Mouse (Mus musculus) limb, embryonic 11.5 days (tissue): Measurements from ENCODE around the gene Kcnj12. TPM values are rescaled to one million over a fixed set of nuclear protein-coding genes. Genes with fewer than 3 reads are reported as not detected.

ENCODE experiments used
- ATAC-seq: fragments of 200-750 bp; cut with Nextera tagmentation; 2 replicates; pipeline ENCODE4 v1.8.0; 2017; ENCODE audit warnings: low read depth; ENCODE audit not compliant: insufficient number of reproducible peaks, low FRiP score, low TSS enrichment
- DNase-seq: peaks from one replicate; pipeline ENCODE4 v3.0.0-alpha.2; 2015; ENCODE audit warnings: low spot score
- H3K27ac ChIP-seq: fragments of 300-500 bp; sonication (generic); replicated peaks from 2 replicates; pipeline ENCODE4 v1.5.1; 2014; ENCODE audit warnings: low read depth, mild to moderate bottlenecking, low read length
- H3K27me3 ChIP-seq: fragments of 300-500 bp; sonication (generic); 2 replicates; pipeline ENCODE4 v1.6.1; 2014; ENCODE audit warnings: mild to moderate bottlenecking, low read length, mixed read lengths; ENCODE audit not compliant: control insufficient read depth, insufficient read depth
- H3K36me3 ChIP-seq: fragments of 300-500 bp; sonication (generic); 2 replicates; pipeline ENCODE4 v1.6.1; 2014; ENCODE audit warnings: mild to moderate bottlenecking, low read length, moderate library complexity, mixed read lengths; ENCODE audit not compliant: control insufficient read depth, insufficient read depth
- H3K4me1 ChIP-seq: fragments of 300-500 bp; sonication (generic); 2 replicates; pipeline ENCODE4 v1.6.1; 2014; ENCODE audit warnings: low read length, mixed read lengths; ENCODE audit not compliant: control insufficient read depth, insufficient read depth
- H3K4me2 ChIP-seq: fragments of 300-500 bp; sonication (generic); 2 replicates; pipeline ENCODE4 v1.6.1; 2014; ENCODE audit warnings: low read depth, mild to moderate bottlenecking, moderate library complexity; ENCODE audit not compliant: severe bottlenecking
- H3K4me3 ChIP-seq: fragments of 300-500 bp; sonication (generic); 2 replicates; pipeline ENCODE4 v1.5.1; 2014; ENCODE audit warnings: low read depth, low read length
- H3K9ac ChIP-seq: fragments of 300-500 bp; sonication (generic); 2 replicates; pipeline ENCODE4 v1.6.1; 2014; ENCODE audit warnings: mild to moderate bottlenecking, low read length
- H3K9me3 ChIP-seq: fragments of 300-500 bp; sonication (generic); 2 replicates; pipeline ENCODE4 v1.6.1; 2016; ENCODE audit warnings: low read length; ENCODE audit not compliant: control insufficient read depth
- WGBS: fragments of 180-500 bp; shearing (Covaris S2); extraction: QIAGEN DNeasy Blood & Tissue Kit; methylation state at CpG from one replicate; pipeline ENCODE4 v1.1.7; 2014; 5-methylcytosine and 5-hydroxymethylcytosine counted together
- polyA plus RNA-seq: library from polyadenylated mRNA; unstranded; fragments of >200 nt; fragmentation: Nextera tagmentation; extraction: Ambion mirVana; gene quantifications from 2 replicates; pipeline ENCODE4 v1.2.1, GENCODE M21; 2014

Kcnj12 gene
- polyA plus RNA-seq, 1 experiment from 2014 or later, result 0.08 TPM

DNA sequence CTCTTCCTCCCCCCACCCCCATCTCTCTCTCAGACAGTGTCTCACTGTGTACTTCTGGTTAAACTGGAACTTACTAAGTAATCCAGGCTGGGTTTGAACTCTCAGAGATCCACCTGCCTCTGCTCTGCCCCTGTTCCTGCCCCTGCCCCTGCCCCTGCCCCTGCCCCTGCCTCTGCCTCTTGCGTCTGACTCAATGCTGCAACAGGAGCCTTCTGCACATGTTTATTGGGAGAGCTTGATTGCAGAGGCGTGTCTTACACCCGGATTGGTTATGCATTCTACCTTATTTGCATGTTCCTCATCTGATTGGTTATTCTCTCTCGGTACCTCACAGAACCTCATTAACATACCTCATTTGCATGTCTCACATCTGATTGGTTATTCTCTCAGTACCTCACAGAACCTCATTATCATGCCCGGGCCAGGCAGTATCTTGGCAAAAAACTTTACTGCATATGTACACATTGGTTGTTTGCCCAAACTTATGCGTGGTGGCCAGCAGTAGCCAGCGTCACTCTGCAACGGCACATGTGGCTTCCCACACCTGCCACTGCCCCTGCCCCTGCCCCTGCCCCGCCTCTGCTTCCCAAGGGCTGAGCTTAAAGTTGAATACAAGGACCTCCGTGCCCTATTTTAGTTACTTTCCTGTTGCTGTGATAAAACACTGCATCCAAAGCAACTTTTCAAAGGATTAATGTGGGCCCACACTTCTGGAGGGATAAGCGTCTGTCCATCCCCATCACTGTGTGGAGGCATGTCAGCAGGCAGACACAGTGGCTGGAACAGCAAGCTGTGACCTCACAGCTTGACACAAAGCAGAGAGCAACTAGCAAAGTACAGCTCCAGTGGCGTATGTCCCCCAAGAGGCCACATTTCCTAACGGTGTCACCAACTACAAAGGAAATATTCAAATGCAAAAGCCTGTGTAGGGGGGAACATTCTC is 80.3 kb downstream of the Kcnj12 start:
- Histone ChIP-seq H3K9ac (no peak overlapping the region), H3K9me3 (no peaks in the 10 kb centered on the region), H3K4me2 (no peak overlapping the region), H3K4me3 (no peak overlapping the region), H3K27ac (no peak overlapping the region), H3K4me1 (no peaks in the 10 kb centered on the region), H3K27me3 (no peaks in the 10 kb centered on the region), H3K36me3 (no peaks in the 10 kb centered on the region)
- DNase-seq (no peak), ATAC-seq (no peak)
- WGBS, result 71% methylated on average over 12 of the region's 13 CpGs

DNA sequence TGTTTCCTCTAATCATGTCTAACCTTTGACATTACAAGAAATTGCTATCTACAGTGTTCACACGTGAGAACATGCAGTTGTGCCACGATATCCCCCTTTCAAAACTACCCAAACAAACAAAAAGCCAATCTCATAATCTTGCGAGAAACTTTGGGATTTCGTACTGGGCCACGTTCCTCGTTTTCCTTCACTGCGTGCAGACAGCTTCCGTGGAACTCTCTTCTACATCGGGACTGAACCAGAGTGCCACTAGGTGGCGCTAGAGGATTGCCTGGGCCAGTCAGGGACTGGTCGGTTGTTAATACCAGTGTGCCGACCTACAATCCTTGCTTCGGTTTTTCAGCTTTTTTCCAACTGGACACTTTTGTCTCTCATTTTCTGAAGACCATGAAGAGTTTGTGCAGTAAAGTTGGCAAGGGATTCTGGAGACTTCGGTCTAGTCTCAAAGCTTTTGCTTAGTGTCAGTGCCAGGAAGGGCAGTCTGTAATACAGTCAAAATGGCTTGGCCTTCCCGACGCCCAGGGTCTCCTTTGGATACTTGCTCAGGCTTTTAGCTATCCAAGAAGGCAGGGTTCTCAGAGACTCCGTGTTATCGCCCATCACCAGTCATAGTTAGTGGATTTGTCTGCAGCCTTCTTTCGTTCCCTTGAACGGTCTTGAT is 82.0 kb downstream of the Kcnj12 start:
- Histone ChIP-seq H3K9me3 (no peaks in the 10 kb centered on the region), H3K36me3 (no peaks in the 10 kb centered on the region), H3K27ac (no peak overlapping the region), H3K4me3 (no peak overlapping the region), H3K9ac (no peak overlapping the region), H3K4me2 (no peak overlapping the region), H3K27me3 (no peaks in the 10 kb centered on the region), H3K4me1 (no peaks in the 10 kb centered on the region)
- DNase-seq (peak; percentile 96), ATAC-seq (peak; percentile 67; the same call in 1 of the 2 replicates)
- 23% methylated on average over 20 of the region's 20 CpGs for WGBS

DNA sequence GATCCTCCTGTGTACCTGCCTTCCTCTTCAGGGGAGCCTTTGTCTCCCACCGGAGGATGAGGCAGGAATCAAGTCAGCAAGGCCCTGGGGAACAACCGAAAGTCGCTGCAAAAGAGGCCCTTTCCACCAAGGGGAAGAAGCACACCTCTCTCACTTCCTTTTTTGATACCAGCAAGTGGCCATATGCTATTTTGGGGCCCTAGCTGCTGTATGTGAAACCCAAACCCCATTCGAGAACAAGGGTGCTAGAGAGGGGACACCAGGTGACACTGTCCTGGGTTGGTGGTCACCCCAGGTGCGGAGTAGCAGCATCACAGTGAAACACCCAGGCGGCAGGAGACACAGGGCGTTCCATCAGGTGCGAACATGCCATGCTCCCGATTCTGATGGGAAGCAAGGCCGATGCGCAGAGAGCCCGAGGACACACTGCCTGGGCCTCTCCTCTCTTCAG is 86.6 kb downstream of the Kcnj12 start:
- Histone ChIP-seq H3K27me3 (no peaks in the 10 kb centered on the region), H3K27ac (no peak overlapping the region), H3K9ac (no peak overlapping the region), H3K9me3 (no peaks in the 10 kb centered on the region), H3K4me2 (no peak overlapping the region), H3K4me1 (no peaks in the 10 kb centered on the region), H3K36me3 (no peaks in the 10 kb centered on the region), H3K4me3 (no peak overlapping the region)
- ATAC-seq, result no peak
- DNase-seq, result no peak
- 86% methylated on average over 12 of the region's 12 CpGs for WGBS

DNA sequence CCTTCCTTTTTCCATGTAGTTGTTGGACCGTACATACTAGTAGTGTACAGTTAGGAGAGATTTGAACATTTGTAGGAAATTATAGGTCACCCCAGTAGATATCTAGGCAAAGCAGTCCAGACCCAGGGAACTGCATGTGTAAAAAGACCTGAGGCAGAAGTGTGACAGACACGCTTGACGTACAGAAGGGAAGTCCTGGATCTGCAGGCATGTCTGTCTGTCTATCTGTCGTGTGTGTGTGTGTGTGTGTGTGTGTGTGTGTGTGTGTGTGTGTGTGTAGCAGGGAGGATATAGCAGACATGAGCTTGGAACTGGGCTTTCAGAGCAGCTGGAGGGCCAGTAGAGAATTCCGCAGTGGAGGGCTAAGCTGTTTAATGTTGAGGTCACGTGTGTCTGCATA is 87.3 kb downstream of the Kcnj12 start:
- H3K36me3 ChIP-seq, result no peaks in the 10 kb centered on the region
- no peak overlapping the region for H3K4me2 ChIP-seq
- 90% methylated on average over 6 of the region's 6 CpGs for WGBS
- H3K4me1 ChIP-seq, result no peaks in the 10 kb centered on the region
- ATAC-seq, result no peak
- no peaks in the 10 kb centered on the region for H3K27me3 ChIP-seq
- DNase-seq, result no peak
- no peak overlapping the region for H3K27ac ChIP-seq
- H3K9ac ChIP-seq, result no peak overlapping the region
- no peak overlapping the region for H3K4me3 ChIP-seq
- H3K9me3 ChIP-seq, result no peaks in the 10 kb centered on the region

- no peaks in the 10 kb centered on the region for H3K9me3 ChIP-seq
- H3K4me3 ChIP-seq, result no peak overlapping the region
- H3K27me3 ChIP-seq, result no peaks in the 10 kb centered on the region
- no peak for DNase-seq
- H3K9ac ChIP-seq, result no peak overlapping the region
- H3K4me1 ChIP-seq, result no peaks in the 10 kb centered on the region
- no peak overlapping the region for H3K27ac ChIP-seq
- 82% methylated on average over 10 of the region's 10 CpGs for WGBS
- no peaks in the 10 kb centered on the region for H3K36me3 ChIP-seq
- H3K4me2 ChIP-seq, result no peak overlapping the region
- ATAC-seq, result no peak
Measured at GRCm38 (mm10) chr11:61110113-61110512, 87.7 kb downstream of the Kcnj12 start.

- Histone ChIP-seq H3K36me3 (no peaks in the 10 kb centered on the region), H3K27me3 (no peaks in the 10 kb centered on the region), H3K4me3 (no peak overlapping the region), H3K9ac (no peak overlapping the region), H3K9me3 (no peaks in the 10 kb centered on the region), H3K4me2 (no peak overlapping the region), H3K27ac (no peak overlapping the region), H3K4me1 (no peaks in the 10 kb centered on the region)
- no peak for DNase-seq
- ATAC-seq, result no peak
- 63% methylated on average over 1 of the region's 1 CpGs for WGBS
Measured at GRCm38 (mm10) chr11:61110928-61111327, 88.6 kb downstream of the Kcnj12 start.

GRCm38 (mm10) chr11:61111472-61111871 is 89.1 kb downstream of the Kcnj12 start:
- Histone ChIP-seq H3K4me1 (no peaks in the 10 kb centered on the region), H3K4me2 (no peak overlapping the region), H3K27ac (no peak overlapping the region), H3K9ac (no peak overlapping the region), H3K36me3 (no peaks in the 10 kb centered on the region), H3K27me3 (no peaks in the 10 kb centered on the region), H3K9me3 (no peaks in the 10 kb centered on the region), H3K4me3 (no peak overlapping the region)
- no peak for DNase-seq
- WGBS, result 88% methylated on average over 4 of the region's 4 CpGs
- ATAC-seq, result no peak

DNA sequence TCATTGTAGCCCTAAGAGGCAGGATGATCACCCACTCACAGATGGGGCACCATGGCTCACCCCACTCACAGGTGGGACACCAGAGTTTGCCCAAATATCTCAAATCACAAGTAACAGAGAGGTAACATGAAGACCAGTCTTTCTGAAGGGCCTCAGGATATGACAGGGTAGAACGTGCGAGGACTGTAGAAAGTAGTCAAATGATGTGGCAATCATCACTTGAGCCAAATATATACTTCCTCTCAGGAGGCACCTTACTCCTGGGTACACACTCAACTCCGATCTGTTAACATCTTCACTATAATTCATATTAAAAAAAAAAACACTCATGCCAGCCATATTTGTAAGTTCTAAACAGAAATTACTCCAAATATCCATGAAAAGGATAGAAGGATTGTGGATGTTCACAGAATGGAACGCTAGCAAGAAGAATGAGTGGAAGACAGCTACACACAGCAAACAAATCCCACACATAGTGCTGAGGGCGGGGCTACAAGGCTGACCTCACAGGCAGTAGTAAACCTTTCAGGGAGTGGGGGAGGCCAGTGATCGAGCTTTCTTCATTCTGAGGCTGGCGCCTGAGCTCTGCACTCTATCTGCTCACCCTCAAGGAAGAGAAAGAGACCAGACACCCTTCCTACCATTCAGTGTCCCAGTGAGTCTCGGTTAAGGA is 90.1 kb downstream of the Kcnj12 start:
- H3K27me3 ChIP-seq, result no peaks in the 10 kb centered on the region
- H3K9ac ChIP-seq, result no peak overlapping the region
- no peak for DNase-seq
- H3K4me2 ChIP-seq, result no peak overlapping the region
- no peak overlapping the region for H3K27ac ChIP-seq
- no peaks in the 10 kb centered on the region for H3K4me1 ChIP-seq
- ATAC-seq, result no peak
- H3K36me3 ChIP-seq, result no peaks in the 10 kb centered on the region
- no peaks in the 10 kb centered on the region for H3K9me3 ChIP-seq
- no peak overlapping the region for H3K4me3 ChIP-seq
- WGBS, result 77% methylated on average over 8 of the region's 8 CpGs
